Mouse (Mus musculus): Measurements from ENCODE around the gene Tmco2. TPM values are rescaled to one million over a fixed set of nuclear protein-coding genes. Genes with fewer than 3 reads are reported as not detected.
"Not testable (repeated sequence)": the region's sequence is repeated elsewhere in the genome, so short reads cannot be mapped to it uniquely, and the experiment has no call there.

Tmco2 gene
- not detected in 2 replicates for total RNA-seq (2017)

GRCm38 (mm10) chr4:121109126-121109525, at the start of gene Tmco2:
Gene Tmco2, minus strand, starts transcription at chr4:121109226.
- no peak for ATAC-seq (replicated peaks in 1 of 2; ENCODE audit: insufficient read depth in 1 of 2, low FRiP score in 2 of 2, low TSS enrichment in 1 of 2, low read depth in 1 of 2, poor library complexity in 2 of 2, severe bottlenecking in 2 of 2)

- no peak for ATAC-seq (replicated peaks in 1 of 2; ENCODE audit: insufficient read depth in 1 of 2, low FRiP score in 2 of 2, low TSS enrichment in 1 of 2, low read depth in 1 of 2, poor library complexity in 2 of 2, severe bottlenecking in 2 of 2)
Measured at GRCm38 (mm10) chr4:121103304-121103703, 5.7 kb downstream of the Tmco2 start.

- peak; percentile 89 to 95 for ATAC-seq (replicated peaks in 1 of 2; ENCODE audit: insufficient read depth in 1 of 2, low FRiP score in 2 of 2, low TSS enrichment in 1 of 2, low read depth in 1 of 2, poor library complexity in 2 of 2, severe bottlenecking in 2 of 2)
Measured at GRCm38 (mm10) chr4:121097650-121098378, 11.2 kb downstream of the Tmco2 start, which contains the start of gene Zmpste24. Gene Zmpste24, minus strand, starts transcription at chr4:121098241.

GRCm38 (mm10) chr4:121090211-121090610, 18.8 kb downstream of the Tmco2 start:
- ATAC-seq (replicated peaks in 1 of 2; ENCODE audit: insufficient read depth in 1 of 2, low FRiP score in 2 of 2, low TSS enrichment in 1 of 2, low read depth in 1 of 2, poor library complexity in 2 of 2, severe bottlenecking in 2 of 2), result no peak

GRCm38 (mm10) chr4:121088696-121089095, 20.3 kb downstream of the Tmco2 start:
- ATAC-seq (replicated peaks in 1 of 2; ENCODE audit: insufficient read depth in 1 of 2, low FRiP score in 2 of 2, low TSS enrichment in 1 of 2, low read depth in 1 of 2, poor library complexity in 2 of 2, severe bottlenecking in 2 of 2), result no peak

- no peak for ATAC-seq (replicated peaks in 1 of 2; ENCODE audit: insufficient read depth in 1 of 2, low FRiP score in 2 of 2, low TSS enrichment in 1 of 2, low read depth in 1 of 2, poor library complexity in 2 of 2, severe bottlenecking in 2 of 2)
Measured at GRCm38 (mm10) chr4:121084506-121084905, 24.5 kb downstream of the Tmco2 start.

GRCm38 (mm10) chr4:121080395-121080794, 28.6 kb downstream of the Tmco2 start:
- ATAC-seq (replicated peaks in 1 of 2; ENCODE audit: insufficient read depth in 1 of 2, low FRiP score in 2 of 2, low TSS enrichment in 1 of 2, low read depth in 1 of 2, poor library complexity in 2 of 2, severe bottlenecking in 2 of 2), result no peak

GRCm38 (mm10) chr4:121077915-121078646, 30.9 kb downstream of the Tmco2 start:
- no peak for ATAC-seq (replicated peaks in 1 of 2; ENCODE audit: insufficient read depth in 1 of 2, low FRiP score in 2 of 2, low TSS enrichment in 1 of 2, low read depth in 1 of 2, poor library complexity in 2 of 2, severe bottlenecking in 2 of 2)

GRCm38 (mm10) chr4:121074250-121074649, 34.8 kb downstream of the Tmco2 start:
- ATAC-seq (replicated peaks in 1 of 2; ENCODE audit: insufficient read depth in 1 of 2, low FRiP score in 2 of 2, low TSS enrichment in 1 of 2, low read depth in 1 of 2, poor library complexity in 2 of 2, severe bottlenecking in 2 of 2), result no peak

- ATAC-seq (replicated peaks in 1 of 2; ENCODE audit: insufficient read depth in 1 of 2, low FRiP score in 2 of 2, low TSS enrichment in 1 of 2, low read depth in 1 of 2, poor library complexity in 2 of 2, severe bottlenecking in 2 of 2), result no peak
Measured at GRCm38 (mm10) chr4:121065336-121065735, 43.7 kb downstream of the Tmco2 start.

- not testable (repeated sequence) for ATAC-seq (replicated peaks in 1 of 2; ENCODE audit: insufficient read depth in 1 of 2, low FRiP score in 2 of 2, low TSS enrichment in 1 of 2, low read depth in 1 of 2, poor library complexity in 2 of 2, severe bottlenecking in 2 of 2)
Measured at GRCm38 (mm10) chr4:121059218-121059617, 49.8 kb downstream of the Tmco2 start.

- no peak for ATAC-seq (replicated peaks in 1 of 2; ENCODE audit: insufficient read depth in 1 of 2, low FRiP score in 2 of 2, low TSS enrichment in 1 of 2, low read depth in 1 of 2, poor library complexity in 2 of 2, severe bottlenecking in 2 of 2)
Measured at GRCm38 (mm10) chr4:121057032-121057431, 52.0 kb downstream of the Tmco2 start.

- ATAC-seq (replicated peaks in 1 of 2; ENCODE audit: insufficient read depth in 1 of 2, low FRiP score in 2 of 2, low TSS enrichment in 1 of 2, low read depth in 1 of 2, poor library complexity in 2 of 2, severe bottlenecking in 2 of 2), result no peak; a peak in 1 of 4 replicates
Measured at GRCm38 (mm10) chr4:121056342-121056741, 52.7 kb downstream of the Tmco2 start.

Other genes starting within 250 kb of the Tmco2 start
- gene Exo5, start 184.2 kb downstream of the Tmco2 start, total RNA-seq (2017), result 26.9 and 27.3 TPM in 2 replicates
- 4.2 and 4.3 TPM in 2 replicates for gene Zfp69, start 157.5 kb downstream of the Tmco2 start, total RNA-seq (2017)
- gene Smap2, start 92.0 kb downstream of the Tmco2 start, total RNA-seq (2017), result 50.3 and 52.8 TPM in 2 replicates
- 0.06 TPM in 1 of 2 replicates, not detected in the other for gene Col9a2, start 69.8 kb downstream of the Tmco2 start, total RNA-seq (2017)
- 64.8 and 73.0 TPM in 2 replicates for gene Zmpste24, start 11.0 kb downstream of the Tmco2 start, total RNA-seq (2017)
- gene Rlf, start 105.9 kb upstream of the Tmco2 start, total RNA-seq (2017), result 45.5 and 45.9 TPM in 2 replicates
- not detected in 2 replicates for gene Gm12888, start 215.7 kb upstream of the Tmco2 start, total RNA-seq (2017)

All from hematopoietic stem cell, adult 5-6 weeks (primary cell).